Mouse (Mus musculus): ENCODE data around the gene Fmnl3. TPM values are rescaled to one million over a fixed set of nuclear protein-coding genes. Genes with fewer than 3 reads are reported as not detected.

The Fmnl3 gene
- total and polyA plus RNA-seq, 3 experiments: 24.2 to 49.3 (median 28.6) TPM

GRCm38 (mm10) chr15:99408845-99409244 is 38.6 kb upstream of the Fmnl3 start:
- in situ Hi-C loops (cut with MboI; ENCODE audit: low pct_ligation_motif_present, low pct_unique_long_range_greater_than_20kb, low sequenced_read_pairs): no loop called here
- Histone ChIP-seq H3K4me1 (ENCODE audit: control insufficient read depth in 1 of 2, insufficient read depth in 2 of 2) (no peaks in the 10 kb centered on the region), H3K9ac (ENCODE audit: insufficient read depth, low read depth) (no peak overlapping the region), H3K4me3 (replicated peaks in 1 of 3; ENCODE audit: low read depth in 2 of 3, low read length in 2 of 3, poor library complexity in 1 of 3) (no peak overlapping the region), H3K9me3 (replicated peaks; ENCODE audit: low read length) (no peaks in the 10 kb centered on the region), H3K36me3 (replicated peaks in 1 of 2; ENCODE audit: control insufficient read depth in 1 of 2, insufficient read depth in 1 of 2, low read length in 1 of 2) (peaks cover 57 to 81% of the 10 kb centered on the region in 2 experiments), H3K27me3 (replicated peaks) (no peaks in the 10 kb centered on the region), H3K79me2 (replicated peaks; ENCODE audit: control insufficient read depth, extremely low read depth, insufficient read depth, poor library complexity, severe bottlenecking) (peaks cover 7% of the 10 kb centered on the region), H3K4me2 (ENCODE audit: insufficient read depth, low read depth, poor library complexity, severe bottlenecking) (no peak overlapping the region), H3K27ac (ENCODE audit: insufficient read depth, low read depth) (no peak overlapping the region)
- no peak for DNase-seq (ENCODE audit: extremely low read depth)
- TF ChIP-seq SIN3A (IDR thresholded peaks at IDR 0.05; ENCODE audit: low read length) (no peak), RCOR1 (conservative IDR thresholded peaks at IDR 0.05; ENCODE audit: low read depth, low read length) (no peak), E2F4 (IDR thresholded peaks at IDR 0.05; ENCODE audit: insufficient replicate concordance, low read depth, low read length) (no peak), CHD2 (IDR thresholded peaks at IDR 0.05; ENCODE audit: low read length) (no peak), ZKSCAN1 (IDR thresholded peaks at IDR 0.05; ENCODE audit: borderline replicate concordance, low read depth, low read length) (no peak), MYC (IDR thresholded peaks at IDR 0.05; ENCODE audit: low read depth, low read length) (no peak), MXI1 (IDR thresholded peaks at IDR 0.05; ENCODE audit: low read depth, low read length) (no peak)
- dilution Hi-C loops (cut with MboI; ENCODE audit: extremely low pct_ligation_motif_present, extremely low pct_unique_long_range_greater_than_20kb, low sequenced_read_pairs): no loop called here

- H3K36me3 ChIP-seq (replicated peaks in 1 of 2; ENCODE audit: control insufficient read depth in 1 of 2, insufficient read depth in 1 of 2, low read length in 1 of 2): peaks cover 73 to 98% of the 10 kb centered on the region in 2 experiments
- 0 out of 4 replicates have a peak, but pooled peaks cover 0 to 2% of the 10 kb centered on the region in 2 experiments for H3K4me1 ChIP-seq (ENCODE audit: control insufficient read depth in 1 of 2, insufficient read depth in 2 of 2)
- in situ Hi-C loops (cut with MboI; ENCODE audit: low pct_ligation_motif_present, low pct_unique_long_range_greater_than_20kb, low sequenced_read_pairs) (no loop called here), dilution Hi-C loops (cut with MboI; ENCODE audit: extremely low pct_ligation_motif_present, extremely low pct_unique_long_range_greater_than_20kb, low sequenced_read_pairs) (no loop called here)
- DNase-seq (ENCODE audit: extremely low read depth): no peak
- no peaks in the 10 kb centered on the region for H3K27me3 ChIP-seq (replicated peaks)
- peaks cover 22% of the 10 kb centered on the region for H3K79me2 ChIP-seq (replicated peaks; ENCODE audit: control insufficient read depth, extremely low read depth, insufficient read depth, poor library complexity, severe bottlenecking)
- TF ChIP-seq NRF1 (IDR thresholded peaks at IDR 0.05; ENCODE audit: low read depth, low read length) (no peak), UBTF (IDR thresholded peaks at IDR 0.05; ENCODE audit: low read depth, low read length) (no peak), TBP (conservative IDR thresholded peaks at IDR 0.05; ENCODE audit: low read depth, low read length) (no peak), MAFK (IDR thresholded peaks at IDR 0.05; ENCODE audit: insufficient replicate concordance, low read length) (no peak), IRF4 (IDR thresholded peaks at IDR 0.05; ENCODE audit: low read depth, low read length) (no peak), TCF12 (IDR thresholded peaks at IDR 0.05; ENCODE audit: low read depth, low read length) (no peak), HCFC1 (IDR thresholded peaks at IDR 0.05; ENCODE audit: low read depth, low read length) (no peak)
- H3K4me3 ChIP-seq (replicated peaks in 1 of 3; ENCODE audit: low read depth in 2 of 3, low read length in 2 of 3, poor library complexity in 1 of 3): no peak overlapping the region
- no peaks in the 10 kb centered on the region for H3K9me3 ChIP-seq (replicated peaks; ENCODE audit: low read length)
- no peak overlapping the region for H3K4me2 ChIP-seq (ENCODE audit: insufficient read depth, low read depth, poor library complexity, severe bottlenecking)
- no peak overlapping the region for H3K9ac ChIP-seq (ENCODE audit: insufficient read depth, low read depth)
- no peak overlapping the region for H3K27ac ChIP-seq (ENCODE audit: insufficient read depth, low read depth)
Observed at GRCm38 (mm10) chr15:99406986-99407570, 36.8 kb upstream of the Fmnl3 start.
